Mouse (Mus musculus) urinary bladder, postnatal 4 days (tissue): ENCODE results near the gene Arl3.

ENCODE experiments used
- DNase-seq, 2 experiments: peaks; one replicate each; pipeline ENCODE4 v3.0.0; 2021 to 2022; ENCODE audit warnings: low spot score in 2 of 2

Arl3 gene

DNA sequence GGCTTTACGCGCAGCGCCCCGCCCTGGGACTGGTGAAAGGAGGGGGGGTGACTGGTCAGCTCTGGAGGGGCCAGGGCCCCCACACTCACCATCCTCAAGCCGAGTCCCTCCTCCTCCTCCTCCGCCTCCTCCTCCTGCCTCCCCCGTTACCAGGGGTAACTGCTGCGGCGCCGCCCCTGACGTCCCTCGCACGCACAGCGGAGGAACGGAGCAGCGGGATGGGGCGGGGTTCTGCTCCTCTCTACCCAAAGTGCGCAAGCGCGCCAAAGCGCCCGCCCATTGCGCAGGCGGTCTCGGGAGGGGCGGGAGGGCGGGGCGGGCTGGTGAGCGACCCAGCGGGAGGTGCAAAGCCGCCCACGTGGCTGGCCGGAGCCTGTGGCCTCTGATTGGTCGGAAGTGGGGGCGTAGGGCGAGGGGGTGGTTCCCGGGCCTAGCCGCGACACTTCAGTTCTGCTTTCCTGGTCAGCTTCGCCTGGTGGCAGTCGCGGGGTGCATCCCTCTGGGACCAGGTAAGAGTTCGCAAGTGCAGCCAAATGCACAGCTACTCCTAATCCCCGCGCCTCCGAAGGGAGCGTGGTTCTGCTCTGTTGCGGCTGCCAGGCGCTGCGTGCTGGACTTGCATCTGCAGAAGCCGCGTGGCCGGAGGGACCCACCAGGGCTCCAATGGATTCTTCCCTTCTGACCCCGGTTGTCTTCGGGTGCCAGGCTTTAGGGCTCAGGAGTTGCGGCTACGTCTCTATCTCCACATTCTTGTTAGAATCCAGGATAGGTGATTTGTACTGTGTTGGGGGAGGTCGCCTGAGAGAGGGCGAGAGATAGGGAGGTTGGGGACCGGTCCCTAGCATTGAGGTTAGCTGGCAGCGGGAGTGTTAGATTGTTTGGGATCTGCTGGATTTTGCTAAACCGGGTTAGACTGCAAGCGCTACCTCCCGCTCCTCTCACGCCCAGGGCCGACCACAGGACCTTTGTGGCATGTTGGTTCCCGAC is at the start of gene Arl3, which contains the start of gene Sfxn2:
Gene Arl3, minus strand, starts transcription at position 248 of the 987 bp plus-strand sequence.
Gene Sfxn2, plus strand, starts transcription at position 415 of the 987 bp plus-strand sequence.
- DNase-seq: peak; percentile 94 to 95

DNA sequence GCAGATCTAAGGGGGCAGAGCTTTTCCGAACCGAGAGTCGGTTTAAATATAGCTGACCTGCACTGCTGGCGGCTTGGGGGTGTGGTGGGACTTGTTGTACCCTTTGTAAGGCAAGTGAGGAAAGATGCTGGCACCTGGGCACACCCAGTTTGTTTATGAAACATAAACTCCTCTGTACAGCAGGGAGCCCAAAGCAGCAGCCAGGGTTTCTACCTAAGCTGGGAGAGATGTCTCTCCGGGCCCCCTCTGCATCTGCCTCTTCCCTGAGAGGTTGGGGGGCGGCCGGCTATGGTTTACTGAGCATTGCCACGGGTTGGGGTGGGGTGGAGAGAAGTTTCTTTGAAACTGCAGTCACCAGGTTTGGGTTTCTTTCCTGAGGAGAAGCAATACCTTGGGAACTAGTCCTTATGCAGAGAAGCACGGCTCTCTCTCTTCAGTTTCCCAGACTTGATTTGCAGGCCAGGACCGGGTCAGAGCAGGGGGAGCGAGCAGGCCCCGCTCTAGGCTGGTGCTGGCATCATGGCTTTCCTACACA is 49.7 kb upstream of the Arl3 start:
- DNase-seq: no peak

DNA sequence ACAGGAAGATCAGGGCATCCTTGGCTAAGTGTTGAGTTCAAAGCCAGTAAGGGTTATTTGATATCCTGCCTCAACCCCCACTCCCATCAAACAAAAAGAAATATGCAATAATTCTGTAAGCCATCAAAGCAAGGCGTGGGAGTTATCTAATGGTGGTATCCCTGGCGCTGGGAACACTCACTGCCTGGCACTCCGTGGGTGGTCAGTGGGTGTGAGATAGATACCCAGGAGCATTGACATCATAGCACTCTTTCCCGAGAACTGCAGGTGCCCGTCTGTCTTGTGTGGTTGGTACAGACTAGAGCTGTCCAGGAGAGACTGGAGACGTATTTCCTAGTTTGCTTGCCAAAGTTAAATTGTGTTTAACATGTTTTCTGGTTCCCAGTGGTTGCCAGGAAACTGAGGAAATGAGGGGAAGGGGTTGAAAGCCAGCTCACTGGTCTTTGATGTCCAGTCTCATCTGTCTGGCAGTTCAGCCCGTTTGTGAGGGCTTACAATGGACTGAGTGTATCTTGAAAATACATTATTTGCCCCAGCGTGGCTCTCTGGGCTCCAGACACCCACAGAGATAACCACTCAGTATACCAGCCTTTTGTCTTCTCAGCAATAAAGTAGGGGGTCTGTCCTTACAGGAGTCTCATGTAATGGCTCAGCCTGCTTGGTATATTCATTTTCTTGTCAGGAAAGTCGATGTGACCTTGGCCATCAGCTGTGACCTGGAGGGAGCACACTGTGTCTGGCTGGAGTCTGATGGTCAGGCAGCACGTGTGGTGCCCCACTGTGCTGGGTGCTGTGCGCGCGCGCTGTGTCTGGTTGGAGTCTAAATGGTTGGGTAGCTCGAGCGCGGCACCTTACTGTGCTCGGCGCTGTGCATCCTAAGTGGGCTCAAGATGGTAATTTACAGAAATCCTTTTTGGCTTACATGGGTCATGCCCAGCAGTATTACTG is 48.5 kb upstream of the Arl3 start:
- no peak for DNase-seq

DNA sequence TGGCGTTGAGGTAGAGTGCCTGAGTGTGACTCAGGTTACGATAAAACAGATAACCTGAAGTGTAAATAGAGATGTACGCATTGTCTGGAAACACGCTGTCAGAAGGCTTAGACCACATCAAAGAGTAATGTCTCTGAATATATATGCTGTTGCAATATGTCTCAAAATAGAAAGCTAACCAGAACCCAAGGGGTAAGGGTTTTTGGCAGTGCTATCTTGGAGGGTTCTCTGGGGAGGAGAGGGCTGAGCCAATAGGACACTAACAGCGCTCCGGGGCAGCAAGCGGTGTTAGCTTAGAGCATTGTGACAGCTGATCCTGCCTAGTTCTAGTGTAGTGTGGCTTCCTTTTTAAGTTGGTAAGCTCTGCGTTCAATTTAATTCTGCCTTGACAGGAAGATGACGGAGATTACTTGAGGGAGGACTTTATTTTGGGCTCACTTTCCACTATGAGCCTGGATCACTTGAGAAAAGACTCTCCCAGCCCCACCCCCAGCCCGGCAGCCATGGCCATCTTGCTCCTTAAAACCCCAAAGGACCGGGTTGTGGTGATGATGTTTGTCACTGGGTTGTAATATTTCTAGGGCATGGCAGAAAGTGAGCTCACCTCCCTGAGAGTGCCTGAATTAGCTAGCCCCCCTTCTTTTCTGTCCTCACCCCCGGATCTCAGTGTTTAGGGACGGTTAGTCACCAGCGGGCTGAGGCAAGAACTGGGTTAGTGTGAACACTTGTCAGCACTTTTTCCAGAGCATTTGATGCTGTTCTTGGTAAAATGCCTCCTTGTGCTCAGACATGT is 47.2 kb upstream of the Arl3 start:
- no peak for DNase-seq

DNA sequence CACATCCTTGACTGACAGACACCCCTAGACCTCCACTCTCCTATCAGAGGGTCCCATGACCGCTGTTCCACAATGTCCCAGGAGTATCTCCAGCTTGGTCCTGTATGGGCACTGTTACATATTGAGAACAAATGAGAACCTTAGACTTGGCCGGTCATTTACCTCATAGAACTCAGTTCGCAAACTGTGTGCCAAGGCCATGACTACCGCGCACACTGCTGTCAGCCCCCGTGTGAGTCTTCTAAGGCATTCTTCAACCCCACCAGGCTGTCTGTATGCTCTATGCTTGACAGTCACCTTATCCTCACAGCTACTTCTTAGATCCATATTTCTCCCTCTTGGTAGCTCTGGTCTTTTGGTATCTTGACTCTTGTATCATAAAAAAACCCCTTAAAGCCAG is 46.5 kb upstream of the Arl3 start:
- DNase-seq: no peak

DNA sequence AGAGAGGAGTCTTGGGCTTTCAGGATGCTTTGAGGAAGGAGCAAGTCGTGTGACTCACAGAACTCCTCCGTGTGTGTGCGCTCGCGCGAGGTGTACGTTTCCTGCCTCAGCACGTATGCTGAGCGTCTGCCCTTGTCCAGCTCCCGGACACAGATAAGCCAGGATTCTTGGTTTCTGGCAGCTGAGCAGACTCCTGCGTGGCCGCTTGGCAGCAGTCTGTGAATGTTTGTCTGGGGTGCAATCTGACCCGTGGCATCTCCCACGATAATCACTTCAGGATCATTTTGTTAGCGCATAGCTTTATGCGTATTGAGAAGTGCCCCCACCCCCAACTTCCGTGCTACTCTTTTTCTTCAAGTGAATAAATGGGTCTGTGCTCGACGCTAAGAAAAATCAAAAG is 46.0 kb upstream of the Arl3 start:
- DNase-seq: peak in 1 of 2 experiments; percentile 33

DNA sequence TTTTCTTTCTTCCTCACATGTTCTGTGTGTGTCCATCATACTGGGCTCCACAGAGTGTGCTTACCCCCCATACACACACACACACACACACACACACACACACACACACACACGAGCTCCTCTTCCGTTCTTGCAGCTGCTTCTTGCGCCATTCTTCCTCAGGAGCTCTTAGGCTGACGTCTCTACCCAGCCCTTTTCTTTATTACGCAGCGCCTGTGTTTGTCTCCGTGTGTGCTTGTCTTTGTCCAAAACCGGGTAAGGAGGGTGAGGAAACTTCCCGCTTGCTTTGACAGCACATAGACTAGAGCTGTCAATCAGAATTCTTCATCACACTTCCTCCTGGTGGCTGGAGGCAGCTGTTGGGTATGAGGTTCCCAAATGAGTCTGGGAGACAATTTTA is 45.3 kb upstream of the Arl3 start:
- no peak for DNase-seq

DNA sequence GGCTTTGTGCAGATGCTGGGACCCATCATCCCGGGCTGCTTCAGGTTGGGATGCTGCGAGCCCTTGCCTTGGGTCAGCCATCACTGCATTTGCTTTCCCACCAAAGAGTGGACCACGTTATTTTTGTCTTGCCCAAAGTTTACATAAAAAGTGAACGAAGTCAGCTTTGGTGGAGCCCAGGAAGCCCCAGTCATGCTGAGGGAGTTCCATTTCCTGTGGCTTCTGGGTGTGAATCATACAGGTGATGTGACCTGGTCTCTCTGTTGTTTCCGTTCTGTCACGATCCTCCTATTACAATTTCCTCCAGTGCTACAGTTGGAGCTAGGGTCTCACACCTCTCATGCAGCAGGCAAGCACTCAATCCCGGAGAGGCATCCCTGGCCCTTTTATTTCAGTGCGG is 44.4 kb upstream of the Arl3 start:
- no peak for DNase-seq

DNA sequence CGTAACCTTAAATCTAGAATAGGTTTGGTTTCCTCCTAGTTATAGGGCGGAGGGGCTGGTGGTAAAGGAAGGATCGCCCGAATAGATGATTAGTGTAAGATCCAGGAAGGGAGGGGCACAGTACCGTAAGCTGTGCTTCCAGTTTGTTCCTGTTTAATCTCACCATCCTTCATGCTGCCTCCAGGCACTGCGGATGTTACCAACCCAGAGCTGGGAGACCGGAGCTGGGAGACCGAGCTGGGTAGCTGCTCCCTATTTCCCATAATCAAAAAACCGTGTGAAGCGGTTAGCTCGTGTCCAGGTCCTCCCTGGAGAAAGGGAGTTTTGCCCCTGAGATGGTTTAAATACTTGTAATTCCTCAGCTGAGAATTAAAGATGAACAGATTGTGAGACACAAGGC is 43.4 kb upstream of the Arl3 start:
- DNase-seq: no peak

DNA sequence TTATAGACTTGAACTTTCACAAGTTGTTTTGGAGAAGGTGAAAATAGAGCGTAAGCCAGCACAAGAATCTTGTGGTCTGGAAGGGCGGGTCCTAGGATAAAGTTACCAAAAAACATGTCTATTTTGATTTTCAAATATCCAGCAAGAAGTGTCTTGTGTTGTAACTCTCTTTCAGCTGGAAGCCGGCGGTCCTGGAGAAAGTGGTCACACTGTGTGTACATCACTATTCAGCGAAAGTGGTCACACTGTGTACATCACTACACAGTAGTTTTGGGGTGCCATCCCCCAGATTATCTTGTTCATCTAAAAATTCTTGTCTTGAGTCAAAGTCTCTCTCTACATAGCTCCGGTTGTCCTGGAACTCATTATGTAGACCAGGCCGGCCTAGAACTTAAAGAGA is 35.2 kb upstream of the Arl3 start:
- no peak for DNase-seq

DNA sequence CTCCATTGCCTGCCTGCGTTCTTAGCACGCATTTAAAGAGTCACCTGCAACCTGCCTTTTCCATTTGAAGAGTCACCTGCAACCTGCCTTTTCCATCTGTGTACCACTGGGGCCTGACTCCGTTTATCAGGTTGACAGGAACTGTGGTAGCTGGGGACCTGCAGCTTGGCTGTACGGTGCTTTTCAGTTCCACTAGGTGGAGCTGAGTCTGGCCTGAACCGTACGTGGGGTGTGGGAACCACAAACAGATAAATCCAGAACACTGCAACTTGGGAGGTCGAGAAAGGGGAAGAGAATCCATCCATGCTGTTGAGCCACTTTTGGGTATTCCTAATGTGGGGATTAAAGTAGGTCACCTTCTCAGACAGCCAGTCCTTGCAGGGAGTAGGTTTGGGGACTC is 34.4 kb upstream of the Arl3 start:
- no peak for DNase-seq

DNA sequence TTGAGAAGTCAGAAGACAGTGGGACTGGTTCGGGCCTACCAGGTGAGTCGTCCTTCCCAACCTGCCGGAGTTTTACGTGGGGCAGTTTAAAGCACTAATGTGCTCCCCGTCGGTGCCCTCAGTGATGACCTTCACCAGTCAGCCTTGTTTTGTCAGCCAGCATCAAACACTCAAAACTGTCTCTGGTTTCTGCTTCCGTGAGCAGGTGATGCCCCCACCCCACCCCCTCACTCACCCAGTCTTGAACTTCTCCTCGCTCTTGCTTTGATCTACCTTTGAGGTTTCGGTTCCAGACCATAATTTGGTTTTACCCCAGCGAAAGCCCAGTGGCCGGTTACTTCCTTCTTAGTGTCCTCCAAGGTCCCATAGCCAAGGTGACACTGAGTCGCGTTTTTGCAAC is 33.7 kb upstream of the Arl3 start:
- DNase-seq: no peak

DNA sequence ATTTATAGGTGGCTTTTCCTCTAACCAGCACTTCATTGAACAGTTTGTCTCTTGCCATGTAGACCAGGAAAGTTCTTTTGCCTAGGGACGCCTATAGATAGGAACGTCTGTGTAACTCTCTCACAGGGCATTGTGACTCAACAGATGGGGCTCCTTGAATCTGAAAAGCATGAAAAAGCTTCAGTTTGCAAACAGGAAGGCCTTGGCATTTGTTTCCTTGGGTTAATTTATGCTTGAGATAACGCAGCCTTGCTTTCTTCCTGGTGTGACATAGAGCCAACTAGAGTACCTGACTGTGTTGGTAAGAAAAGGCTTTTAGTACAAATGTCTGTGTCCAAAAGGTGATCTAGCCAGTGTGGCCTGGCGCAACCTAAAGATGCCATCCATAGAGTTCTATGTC is 29.4 kb upstream of the Arl3 start:
- DNase-seq: no peak

DNA sequence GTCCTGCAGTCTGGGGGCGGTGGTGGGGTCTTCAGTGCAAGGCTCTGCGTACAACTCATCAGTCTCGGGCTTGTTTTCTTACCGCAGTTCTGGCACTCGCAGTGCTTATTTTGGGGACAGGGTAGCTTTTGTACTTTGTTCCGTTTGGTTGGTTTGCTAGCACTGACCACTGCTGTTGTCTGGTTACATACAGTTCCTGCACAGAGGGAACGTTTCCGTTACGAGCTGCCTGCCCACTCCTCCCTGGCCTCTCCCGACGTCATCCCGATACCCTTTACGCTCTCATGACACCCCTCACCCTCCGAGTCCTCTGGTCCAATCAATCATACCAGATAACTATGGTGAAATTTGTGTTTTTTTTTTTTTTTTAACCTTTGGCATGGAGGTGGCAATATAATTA is 28.5 kb upstream of the Arl3 start:
- no peak for DNase-seq

DNA sequence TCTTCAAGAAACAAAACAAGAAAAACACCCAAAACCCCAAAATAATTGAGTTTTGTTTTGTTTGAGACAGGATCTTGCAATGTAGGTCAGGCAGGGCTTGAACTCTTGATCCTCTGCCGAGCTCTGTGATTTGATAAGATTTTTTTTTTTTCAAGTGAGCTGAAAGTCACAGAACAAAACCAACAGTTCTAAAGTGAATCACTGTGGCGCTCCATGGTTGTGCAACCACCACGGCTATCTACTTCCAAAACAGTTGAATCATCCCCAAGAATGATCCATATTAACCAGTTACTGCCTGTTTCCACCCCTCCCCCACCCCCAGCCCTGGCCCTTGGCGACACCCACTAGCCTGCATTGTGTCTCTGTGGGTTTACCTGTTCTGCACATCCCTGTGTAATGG is 27.4 kb upstream of the Arl3 start:
- DNase-seq: no peak

DNA sequence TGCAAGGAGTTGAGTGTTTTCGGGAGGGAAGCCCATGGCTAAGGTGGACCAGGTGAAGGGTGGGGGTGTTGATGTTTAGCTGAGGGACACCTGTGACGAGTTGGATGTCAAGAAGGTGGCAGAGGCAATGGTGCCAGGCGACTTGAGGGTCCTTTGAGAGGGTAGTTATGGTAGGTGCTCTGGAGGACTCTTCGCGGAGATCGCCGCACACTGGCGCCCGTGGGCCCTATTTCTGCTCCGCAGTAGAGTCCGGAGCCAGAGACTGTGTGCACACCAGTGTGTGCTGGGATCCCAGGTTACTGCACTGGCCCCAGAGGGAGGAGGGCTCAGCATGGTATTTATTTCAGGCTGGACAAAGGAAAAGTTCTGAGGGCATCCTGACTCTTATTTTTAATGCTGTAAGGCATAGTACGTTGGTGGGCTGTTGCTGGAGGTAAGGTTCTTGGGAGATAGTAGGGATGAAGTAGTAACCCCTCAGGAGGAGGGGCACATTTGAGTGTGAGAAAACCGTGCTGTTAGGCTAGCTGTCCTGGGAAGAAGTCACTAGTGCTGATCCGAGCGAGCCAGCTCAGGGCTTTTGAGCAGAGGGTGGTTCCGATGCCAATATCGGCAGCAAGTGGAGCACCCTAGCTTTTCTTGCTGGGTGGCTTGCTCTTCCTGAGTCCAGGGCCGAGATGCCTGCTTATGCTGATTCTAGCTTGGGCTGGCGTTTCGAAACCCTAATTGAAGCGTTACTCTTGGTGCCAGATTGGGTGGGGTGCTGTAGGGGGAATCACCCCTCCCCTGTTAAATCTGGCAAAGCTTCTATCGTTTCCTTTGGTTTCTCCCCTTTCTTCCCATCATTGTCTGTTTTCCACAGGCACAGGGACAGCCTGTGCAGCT is 26.6 kb upstream of the Arl3 start:
- no peak for DNase-seq

DNA sequence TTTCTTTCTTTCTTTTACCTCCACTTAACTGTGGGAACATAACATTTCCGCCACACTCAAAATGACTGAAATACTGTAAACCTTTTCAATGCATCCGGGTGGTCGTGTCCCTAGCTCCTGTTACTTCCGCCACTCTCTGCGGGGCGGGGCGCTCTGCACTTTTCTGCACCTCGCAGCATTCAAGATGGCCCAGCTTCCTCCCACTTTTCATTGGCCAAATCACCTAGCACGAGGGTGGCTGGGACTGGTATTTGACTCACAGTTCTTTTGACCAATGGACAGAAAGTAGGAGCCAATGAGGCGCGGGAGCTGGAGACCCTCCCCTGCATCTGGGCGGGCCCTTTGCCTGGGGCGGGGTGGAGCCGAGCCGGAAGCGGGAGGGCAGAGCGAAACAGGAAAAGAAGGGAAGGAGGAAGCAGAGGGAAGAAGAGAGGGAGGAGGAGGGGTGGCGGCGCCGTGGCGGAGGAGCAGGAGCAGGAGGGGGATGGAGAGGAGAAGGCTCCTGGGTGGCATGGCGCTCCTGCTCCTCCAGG is 25.8 kb upstream of the Arl3 start, which contains the start of gene Wbp1l:
Gene Wbp1l, plus strand, starts transcription at position 365 of the 533 bp plus-strand sequence.
- DNase-seq: peak; percentile 96

DNA sequence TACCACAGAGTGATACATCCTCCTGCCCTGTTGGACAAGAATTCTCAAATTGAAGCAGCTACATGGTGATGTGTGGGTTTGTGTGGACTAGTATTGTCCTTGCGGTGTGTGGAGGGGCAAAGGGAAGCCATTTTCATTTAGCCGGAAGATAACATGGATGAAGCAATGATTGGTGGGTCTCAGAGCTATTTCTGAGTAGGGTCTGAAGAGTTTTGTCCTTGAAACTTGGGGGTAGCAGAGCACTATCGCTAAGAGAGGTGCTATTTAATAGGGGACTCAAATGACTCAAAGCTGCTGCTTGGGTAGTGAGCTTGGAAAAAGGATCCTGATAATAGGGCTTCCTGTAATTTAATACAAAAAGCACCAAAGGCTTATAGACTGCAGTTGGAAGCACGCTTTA is 25.2 kb upstream of the Arl3 start:
- DNase-seq: no peak

DNA sequence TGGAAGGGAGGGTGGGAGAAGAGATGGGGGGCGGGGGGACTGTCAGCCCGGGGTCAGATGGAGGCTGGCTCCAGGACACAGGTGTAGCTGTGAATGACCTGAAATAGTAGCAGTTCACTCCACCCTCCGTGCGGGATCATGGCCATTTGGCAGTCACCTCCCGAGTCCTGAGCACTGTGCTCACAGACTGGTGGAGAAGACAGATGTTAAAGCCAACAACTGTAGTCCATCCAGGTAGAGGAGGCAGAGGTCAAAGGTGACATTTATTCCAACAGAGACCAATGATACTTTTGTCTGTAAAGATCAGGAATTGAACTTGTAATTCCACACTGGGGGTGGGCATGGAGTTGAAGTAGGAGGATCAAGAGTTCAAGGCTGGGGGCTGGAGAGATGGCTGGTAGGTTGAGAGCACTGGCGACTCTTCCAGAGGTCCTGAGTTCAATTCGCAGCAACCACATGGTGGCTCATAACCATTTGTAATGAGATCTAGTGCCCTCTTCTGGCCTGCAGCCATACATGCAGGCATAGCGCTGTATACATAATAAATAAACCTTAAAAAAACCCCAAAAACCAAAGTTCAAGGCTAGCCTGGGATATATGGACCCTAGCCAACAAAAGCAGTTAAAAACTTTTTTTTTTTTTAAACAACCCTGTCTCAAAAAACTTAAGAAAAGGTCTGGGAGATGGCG is 19.9 kb upstream of the Arl3 start:
- DNase-seq: no peak
